ENCODE assay signal across 25 mouse cellular contexts in the genomic region with DNA sequence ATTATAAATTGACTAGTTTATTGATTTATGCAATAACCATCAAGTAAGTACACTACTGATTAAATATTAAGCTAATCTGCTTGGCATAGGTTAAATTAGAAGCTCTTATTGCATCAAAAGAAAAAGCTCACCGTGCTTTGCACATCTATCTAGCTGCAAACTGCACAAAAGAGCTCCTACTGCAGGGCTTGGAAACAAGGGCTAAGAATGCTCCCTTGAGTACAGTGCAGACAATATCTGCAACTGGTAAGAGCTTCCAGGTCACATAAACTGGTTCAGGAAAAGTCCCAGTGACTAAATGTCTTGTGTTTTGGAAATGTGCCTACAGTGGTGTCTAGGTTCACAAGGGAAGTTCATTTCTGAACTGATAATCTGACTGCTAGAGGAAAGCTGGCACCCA. TPM values are rescaled to one million over a fixed set of nuclear protein-coding genes. Genes with fewer than 3 reads are reported as not detected.
DNase-seq lines count a peak whose midpoint lies in the region; ATAC-seq and TF ChIP-seq lines count a peak whose summit lies in the region.
"Had no signal": no experiment of that assay in that cellular context is flagged by ENCODE, and none has a peak within 500 bp of the region (broad histone marks: within the 10 kb centered on the region; RNA-seq: fewer than 3 reads in every experiment).

No protein-coding gene starts in this region.

- peak overlapping the region; percentile 20; the same call in 1 of the 2 replicates for H3K27ac ChIP-seq in forebrain, embryonic 16.5 days (ENCODE audit: low read length)
- H3K27ac ChIP-seq in forebrain, embryonic 10.5 days: no peak overlapping the region
- peak overlapping the region; percentile 61; the same call in 1 of the 2 replicates for H3K27ac ChIP-seq in layer of hippocampus, adult 2 months
- peak overlapping the region; percentile 46 for H3K27ac ChIP-seq in neural tube, embryonic 13.5 days (replicated peaks)
- H3K27ac ChIP-seq in intestine, embryonic 16.5 days (ENCODE audit: low read length): no peak overlapping the region
- H3K27ac ChIP-seq: embryonic facial prominence, embryonic 15.5 days; forebrain, embryonic 13.5 days; heart, embryonic 10.5 days; intestine, embryonic 15.5 days had no signal

- 0 out of 2 replicates have a peak, but pooled peaks cover 3% of the 10 kb centered on the region for H3K4me1 ChIP-seq in forebrain, embryonic 16.5 days (replicated peaks; ENCODE audit: control insufficient read depth, insufficient read depth, low read length)
- no peaks in the 10 kb centered on the region for H3K4me1 ChIP-seq in forebrain, embryonic 10.5 days
- no peaks in the 10 kb centered on the region; the same call in 1 of the 2 replicates for H3K4me1 ChIP-seq in neural tube, embryonic 13.5 days (replicated peaks)
- no peaks in the 10 kb centered on the region for H3K4me1 ChIP-seq in intestine, embryonic 16.5 days (ENCODE audit: control insufficient read depth, insufficient read depth, low read length)
- H3K4me1 ChIP-seq: embryonic facial prominence, embryonic 15.5 days; forebrain, embryonic 13.5 days; heart, embryonic 10.5 days; intestine, embryonic 15.5 days had no signal

- no peak overlapping the region for H3K9ac ChIP-seq in forebrain, embryonic 16.5 days (replicated peaks; ENCODE audit: low read depth, low read length)
- H3K9ac ChIP-seq in neural tube, embryonic 13.5 days: no peak overlapping the region
- H3K9ac ChIP-seq in intestine, embryonic 16.5 days (ENCODE audit: low read depth, low read length): no peak overlapping the region
- H3K9ac ChIP-seq: embryonic facial prominence, embryonic 15.5 days; forebrain, embryonic 13.5 days; intestine, embryonic 15.5 days had no signal

- H3K9me3 ChIP-seq in forebrain, embryonic 16.5 days (ENCODE audit: control insufficient read depth, low read length): no peaks in the 10 kb centered on the region
- no peaks in the 10 kb centered on the region for H3K9me3 ChIP-seq in forebrain, embryonic 10.5 days
- no peaks in the 10 kb centered on the region for H3K9me3 ChIP-seq in neural tube, embryonic 13.5 days
- no peaks in the 10 kb centered on the region for H3K9me3 ChIP-seq in intestine, embryonic 16.5 days (ENCODE audit: control insufficient read depth, low read length)
- H3K9me3 ChIP-seq: embryonic facial prominence, embryonic 15.5 days; forebrain, embryonic 13.5 days; heart, embryonic 10.5 days; intestine, embryonic 15.5 days had no signal

- 93% methylated on average over 1 of the region's 1 CpGs for WGBS in forebrain, embryonic 16.5 days
- WGBS in forebrain, embryonic 10.5 days: 98% methylated on average over 1 of the region's 1 CpGs
- 70% methylated on average over 1 of the region's 1 CpGs for WGBS in neural tube, embryonic 13.5 days
- 82% methylated on average over 1 of the region's 1 CpGs for WGBS in intestine, embryonic 16.5 days

- H3K36me3 ChIP-seq in forebrain, embryonic 16.5 days (ENCODE audit: control insufficient read depth, insufficient read depth): 0 out of 2 replicates have a peak, but pooled peaks cover 2% of the 10 kb centered on the region
- H3K36me3 ChIP-seq in forebrain, embryonic 10.5 days (replicated peaks): peaks cover 22% of the 10 kb centered on the region
- peaks cover 14% of the 10 kb centered on the region; the same call in 1 of the 2 replicates for H3K36me3 ChIP-seq in neural tube, embryonic 13.5 days
- 0 out of 2 replicates have a peak, but pooled peaks cover 4% of the 10 kb centered on the region for H3K36me3 ChIP-seq in intestine, embryonic 16.5 days (ENCODE audit: control insufficient read depth, insufficient read depth, low read length)

- DNase-seq in forebrain, embryonic 10.5 days (ENCODE audit: extremely low spot score, low spot score): no peak
- DNase-seq in layer of hippocampus, adult 2 months (ENCODE audit: low spot score in 2 of 2): no peak
- no peak for DNase-seq in layer of hippocampus, postnatal 10 days (ENCODE audit: low spot score in 2 of 2)
- DNase-seq in neural tube, embryonic 10.5 days (ENCODE audit: extremely low spot score, low spot score): no peak
- DNase-seq: adrenal gland, adult 2 months; adrenal gland, postnatal 25 days; cerebellum, adult 18-20 months; cerebellum, postnatal 14 days; embryo, embryonic 11 days; gastrocnemius, postnatal 10 days; heart, adult 18-20 months; heart, postnatal 10 days; heart, postnatal 4 days had no signal

- no peak for TF ChIP-seq CTCF in layer of hippocampus, adult 2 months (conservative IDR thresholded peaks at IDR 0.05)

- ATAC-seq in forebrain, embryonic 16.5 days: no peak
- ATAC-seq in neural tube, embryonic 13.5 days (ENCODE audit: low read depth): no peak
- ATAC-seq in intestine, embryonic 16.5 days: no peak
- ATAC-seq: forebrain, embryonic 13.5 days; intestine, embryonic 15.5 days had no signal

- no peaks in the 10 kb centered on the region for H3K27me3 ChIP-seq in forebrain, embryonic 16.5 days (replicated peaks; ENCODE audit: control insufficient read depth, insufficient read depth, low read length)
- no peaks in the 10 kb centered on the region for H3K27me3 ChIP-seq in forebrain, embryonic 10.5 days (ENCODE audit: poor library complexity, severe bottlenecking)
- H3K27me3 ChIP-seq in neural tube, embryonic 13.5 days: no peaks in the 10 kb centered on the region
- H3K27me3 ChIP-seq in intestine, embryonic 16.5 days (replicated peaks; ENCODE audit: control insufficient read depth, insufficient read depth, low read length): no peaks in the 10 kb centered on the region
- H3K27me3 ChIP-seq: embryonic facial prominence, embryonic 15.5 days; forebrain, embryonic 13.5 days; intestine, embryonic 15.5 days had no signal

- H3K4me3 ChIP-seq in forebrain, embryonic 16.5 days (replicated peaks; ENCODE audit: low read length): no peak overlapping the region
- no peak overlapping the region for H3K4me3 ChIP-seq in forebrain, embryonic 10.5 days
- H3K4me3 ChIP-seq in layer of hippocampus, adult 2 months: no peak overlapping the region
- H3K4me3 ChIP-seq in neural tube, embryonic 13.5 days: no peak overlapping the region
- no peak overlapping the region for H3K4me3 ChIP-seq in intestine, embryonic 16.5 days (ENCODE audit: low read length)
- H3K4me3 ChIP-seq: embryonic facial prominence, embryonic 15.5 days; erythroblast, embryonic 14.5 days; forebrain, embryonic 13.5 days; heart, embryonic 10.5 days; intestine, embryonic 15.5 days had no signal

- H3K4me2 ChIP-seq in forebrain, embryonic 16.5 days (ENCODE audit: low read length): no peak overlapping the region
- H3K4me2 ChIP-seq in neural tube, embryonic 13.5 days: no peak overlapping the region
- no peak overlapping the region for H3K4me2 ChIP-seq in intestine, embryonic 16.5 days (ENCODE audit: low read depth, low read length)
- H3K4me2 ChIP-seq: embryonic facial prominence, embryonic 15.5 days; forebrain, embryonic 13.5 days; intestine, embryonic 15.5 days had no signal

RNA-seq across cellular contexts. Expression of a gene that starts 37.7 kb away (rescaled TPM):
- 2.9 and 3.1 TPM in 2 replicates for polyA plus RNA-seq in forebrain, embryonic 16.5 days (2015; fragmentation: Nextera tagmentation; extraction: Ambion mirVana)
- polyA plus RNA-seq in forebrain, embryonic 10.5 days (2016; fragmentation: Nextera tagmentation; extraction: Ambion mirVana): 1.3 and 2.2 TPM in 2 replicates
- total RNA-seq in layer of hippocampus, adult 2 months (2021): 1 to 10 TPM; 5.5 TPM
- total RNA-seq in layer of hippocampus, postnatal 10 days (2021): 1 to 10 TPM; 2.6 to 6.3 TPM
- polyA plus RNA-seq in neural tube, embryonic 13.5 days (2015; fragmentation: Nextera tagmentation; extraction: Ambion mirVana): 7.3 and 13.3 TPM in 2 replicates
- polyA plus RNA-seq in intestine, embryonic 16.5 days (2015; fragmentation: Nextera tagmentation; extraction: Ambion mirVana): 1.8 and 1.9 TPM in 2 replicates

RNA-seq across cellular contexts. Expression of a gene that starts 44.5 kb away (rescaled TPM):
- polyA plus RNA-seq in forebrain, embryonic 16.5 days (2015; fragmentation: Nextera tagmentation; extraction: Ambion mirVana): 97.2 and 114 TPM in 2 replicates
- polyA plus RNA-seq in forebrain, embryonic 10.5 days (2016; fragmentation: Nextera tagmentation; extraction: Ambion mirVana): 132 and 137 TPM in 2 replicates
- 10 to 100 TPM; 36.2 to 37.7 TPM for total RNA-seq in layer of hippocampus, adult 2 months (2021)
- 10 to 100 TPM; 45.7 to 46.8 TPM for total RNA-seq in layer of hippocampus, postnatal 10 days (2021)
- polyA plus RNA-seq in neural tube, embryonic 13.5 days (2015; fragmentation: Nextera tagmentation; extraction: Ambion mirVana): 82.6 and 88.0 TPM in 2 replicates
- 91.3 and 105 TPM in 2 replicates for polyA plus RNA-seq in intestine, embryonic 16.5 days (2015; fragmentation: Nextera tagmentation; extraction: Ambion mirVana)

RNA-seq across cellular contexts. Expression of a gene that starts 45.6 kb away (rescaled TPM):
- 58.7 and 69.5 TPM in 2 replicates for polyA plus RNA-seq in forebrain, embryonic 16.5 days (2015; fragmentation: Nextera tagmentation; extraction: Ambion mirVana)
- 24.0 and 25.4 TPM in 2 replicates for polyA plus RNA-seq in forebrain, embryonic 10.5 days (2016; fragmentation: Nextera tagmentation; extraction: Ambion mirVana)
- 10 to 100 TPM; 95.0 to 99.9 TPM for total RNA-seq in layer of hippocampus, adult 2 months (2021)
- total RNA-seq in layer of hippocampus, postnatal 10 days (2021): 10 to 100 TPM; 83.2 to 88.9 TPM
- 45.8 and 50.6 TPM in 2 replicates for polyA plus RNA-seq in neural tube, embryonic 13.5 days (2015; fragmentation: Nextera tagmentation; extraction: Ambion mirVana)
- polyA plus RNA-seq in intestine, embryonic 16.5 days (2015; fragmentation: Nextera tagmentation; extraction: Ambion mirVana): 9.2 TPM in 2 replicates

RNA-seq across cellular contexts. Expression of a gene that starts 59.0 kb away (rescaled TPM):
- polyA plus RNA-seq in forebrain, embryonic 16.5 days (2015; fragmentation: Nextera tagmentation; extraction: Ambion mirVana): 17.3 and 22.2 TPM in 2 replicates
- polyA plus RNA-seq in forebrain, embryonic 10.5 days (2016; fragmentation: Nextera tagmentation; extraction: Ambion mirVana): not detected in 2 replicates
- not detected for total RNA-seq in layer of hippocampus, adult 2 months (2021)
- total RNA-seq in layer of hippocampus, postnatal 10 days (2021): not detected
- 8.7 and 16.2 TPM in 2 replicates for polyA plus RNA-seq in neural tube, embryonic 13.5 days (2015; fragmentation: Nextera tagmentation; extraction: Ambion mirVana)
- 5.5 TPM in 1 of 2 replicates, not detected in the other for polyA plus RNA-seq in intestine, embryonic 16.5 days (2015; fragmentation: Nextera tagmentation; extraction: Ambion mirVana)
- total RNA-seq: adrenal gland, adult 2 months; adrenal gland, postnatal 25 days; common myeloid progenitor, adult 5-6 weeks; ES-E14; gastrocnemius, postnatal 10 days; heart, adult 18-20 months had no signal
- polyA plus RNA-seq: adrenal gland, adult 2 months; embryonic facial prominence, embryonic 11.5 days; erythroblast, embryonic 14.5 days; frontal cortex, adult 2 months; heart, embryonic 10.5 days; intestine, embryonic 15.5 days had no signal

Comparison
In these comparisons a context has a peak if more than half of its experiments do, and no peak if none do; other contexts are left out.
1. H3K27ac ChIP-seq: peak in forebrain, embryonic 16.5 days (single experiment), layer of hippocampus, adult 2 months (single experiment) and neural tube, embryonic 13.5 days (single experiment); none in forebrain, embryonic 10.5 days (single experiment) and intestine, embryonic 16.5 days (single experiment).